Mouse (Mus musculus) C2C12 (cell line): ENCODE results near the gene Rif1. TPM values are rescaled to one million over a fixed set of nuclear protein-coding genes. Genes with fewer than 3 reads are reported as not detected.
"Not testable (repeated sequence)": the region's sequence is repeated elsewhere in the genome, so short reads cannot be mapped to it uniquely, and the experiment has no call there.

Experiments used
- H3K27me3 ChIP-seq: one replicate; pipeline ENCODE4 v1.6.1; 2011; ENCODE audit not compliant: control insufficient read depth, insufficient read depth, insufficient read length
- H3K36me3 ChIP-seq: one replicate; pipeline ENCODE4 v1.6.1; 2011; ENCODE audit not compliant: control insufficient read depth, insufficient read depth
- H3K4me3 ChIP-seq: one replicate; pipeline ENCODE4 v1.5.1; 2011; ENCODE audit warnings: mild to moderate bottlenecking, control low read depth; ENCODE audit not compliant: poor library complexity, insufficient read depth, severe bottlenecking
- H3K79me2 ChIP-seq: one replicate; pipeline ENCODE4 v1.6.1; 2011; ENCODE audit not compliant: control insufficient read depth, insufficient read depth
- H3K79me3 ChIP-seq: one replicate; pipeline ENCODE4 v1.6.1; 2011; ENCODE audit warnings: low read depth, control low read depth
- H3ac ChIP-seq: one replicate; pipeline ENCODE3; 2011; ENCODE audit warnings: low read depth; ENCODE audit not compliant: control insufficient read depth, insufficient read length
- CEBPB ChIP-seq: IDR thresholded peaks from one replicate; pipeline ENCODE4 v1.6.1; 2011; ENCODE audit warnings: low read depth, mild to moderate bottlenecking, control low read depth, moderate library complexity
- CTCF ChIP-seq: IDR thresholded peaks from one replicate; pipeline ENCODE4 v1.5.1; 2011; ENCODE audit not compliant: control insufficient read depth, insufficient read depth, insufficient read length
- FOSL1 ChIP-seq: IDR thresholded peaks from one replicate; pipeline ENCODE4 v1.8.0; 2011; ENCODE audit warnings: mild to moderate bottlenecking, low read length; ENCODE audit not compliant: poor library complexity, insufficient read depth, severe bottlenecking
- MAX ChIP-seq: IDR thresholded peaks from one replicate; pipeline ENCODE4 v1.6.1; 2011; ENCODE audit warnings: mild to moderate bottlenecking, control low read depth
- MYOD1 ChIP-seq: IDR thresholded peaks from one replicate; pipeline ENCODE4 v1.6.1; 2011; ENCODE audit warnings: low read depth; ENCODE audit not compliant: control insufficient read depth, insufficient read length
- MYOG ChIP-seq: IDR thresholded peaks from one replicate; pipeline ENCODE4 v1.6.1; 2011; ENCODE audit not compliant: control insufficient read depth, insufficient read length; ENCODE audit errors: extremely low read depth
- USF1 ChIP-seq: IDR thresholded peaks from one replicate; pipeline ENCODE4 v1.6.1; 2011; ENCODE audit warnings: low read depth, mild to moderate bottlenecking, control low read depth, moderate library complexity
- polyA plus RNA-seq: library from polyadenylated mRNA; unstranded; fragments of >200 nt; fragmentation: generic; extraction: Trizol; gene quantifications from one replicate; pipeline ENCODE4 v1.2.1, GENCODE M21; 2012; ENCODE audit warnings: missing spikeins

Rif1 gene
- polyA plus RNA-seq, 1 experiment, result 2.9 TPM

DNA sequence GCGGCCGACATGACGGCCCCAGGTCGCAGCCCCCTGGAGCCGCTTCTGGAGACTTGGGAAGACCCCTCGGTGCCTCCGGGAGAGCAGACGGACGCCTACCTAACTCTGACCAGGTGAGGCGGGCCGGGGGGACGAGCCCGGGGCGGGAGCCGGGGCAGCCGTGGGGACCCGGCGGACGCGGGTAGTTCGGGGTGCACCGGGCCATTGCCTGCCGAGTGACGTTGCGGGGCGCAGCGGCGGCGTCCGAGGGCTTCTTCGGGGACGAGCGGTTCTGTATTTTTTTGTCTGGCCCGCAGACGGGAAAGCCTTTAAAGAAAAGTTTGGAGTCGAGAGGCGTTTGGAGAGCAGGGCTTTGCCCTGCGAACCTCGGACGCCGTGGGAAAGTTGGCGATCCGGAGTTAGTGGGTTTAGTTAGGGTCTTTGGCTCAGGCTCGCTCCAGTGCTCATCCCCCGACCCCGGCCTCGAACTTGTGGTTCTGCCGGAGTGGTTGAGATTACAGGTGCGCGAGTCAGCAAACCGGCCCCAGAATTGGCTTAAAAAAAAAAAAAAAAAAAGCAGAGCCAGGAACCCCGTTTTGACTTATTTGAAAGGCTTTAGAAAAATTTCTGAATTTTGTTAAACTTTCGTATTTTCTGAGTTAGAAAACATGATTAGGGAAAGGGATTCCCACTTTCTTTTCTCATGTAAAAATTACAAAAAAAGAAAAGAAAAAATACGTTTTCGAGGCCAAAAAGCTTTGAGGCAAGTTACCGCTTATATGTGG lies 691 bp downstream of the Rif1 start:
- H3K79me2 ChIP-seq, result peaks cover 56% of the 10 kb centered on the region
- H3K27me3 ChIP-seq, result no peaks in the 10 kb centered on the region
- H3ac ChIP-seq, result peak overlapping the region; percentile 89
- peaks cover 43% of the 10 kb centered on the region for H3K79me3 ChIP-seq
- no peak for TF ChIP-seq CEBPB
- no peak for TF ChIP-seq CTCF
- TF ChIP-seq MYOG, result no peak
- no peak for TF ChIP-seq USF1
- TF ChIP-seq FOSL1, result no peak
- no peak for TF ChIP-seq MYOD1
- no peak for TF ChIP-seq MAX
- H3K4me3 ChIP-seq, result peak overlapping the region; percentile 90
- peaks cover 36% of the 10 kb centered on the region for H3K36me3 ChIP-seq

GRCm38 (mm10) chr2:52078666-52079065 lies 6.0 kb downstream of the Rif1 start:
- Histone ChIP-seq H3ac (no peak overlapping the region), H3K27me3 (no peaks in the 10 kb centered on the region), H3K36me3 (peaks cover 81% of the 10 kb centered on the region), H3K79me3 (peaks cover 55% of the 10 kb centered on the region), H3K4me3 (no peak overlapping the region), H3K79me2 (peaks cover 82% of the 10 kb centered on the region)
- TF ChIP-seq CTCF (no peak), MYOD1 (no peak), FOSL1 (no peak), CEBPB (no peak), MAX (no peak), MYOG (no peak), USF1 (no peak)

- peaks cover 29% of the 10 kb centered on the region for H3K79me2 ChIP-seq
- TF ChIP-seq MYOG, result no peak
- TF ChIP-seq MAX, result no peak
- no peak for TF ChIP-seq MYOD1
- TF ChIP-seq CTCF, result no peak
- TF ChIP-seq CEBPB, result no peak
- TF ChIP-seq FOSL1, result no peak
- no peak for TF ChIP-seq USF1
- peaks cover 10% of the 10 kb centered on the region for H3K79me3 ChIP-seq
- H3K36me3 ChIP-seq, result peaks cover 88% of the 10 kb centered on the region
- no peak overlapping the region for H3ac ChIP-seq
- no peak overlapping the region for H3K4me3 ChIP-seq
- no peaks in the 10 kb centered on the region for H3K27me3 ChIP-seq
Measured at GRCm38 (mm10) chr2:52084013-52084412, 11.4 kb downstream of the Rif1 start.

- Histone ChIP-seq H3K27me3 (no peaks in the 10 kb centered on the region), H3ac (no peak overlapping the region), H3K79me2 (peaks cover 26% of the 10 kb centered on the region), H3K79me3 (peaks cover 6% of the 10 kb centered on the region), H3K4me3 (no peak overlapping the region), H3K36me3 (peaks cover 92% of the 10 kb centered on the region)
- TF ChIP-seq USF1, result no peak
- TF ChIP-seq FOSL1, result no peak
- TF ChIP-seq CEBPB, result no peak
- no peak for TF ChIP-seq MYOD1
- TF ChIP-seq MAX, result no peak
- no peak for TF ChIP-seq MYOG
- no peak for TF ChIP-seq CTCF
Measured at GRCm38 (mm10) chr2:52084571-52084970, 11.9 kb downstream of the Rif1 start.

DNA sequence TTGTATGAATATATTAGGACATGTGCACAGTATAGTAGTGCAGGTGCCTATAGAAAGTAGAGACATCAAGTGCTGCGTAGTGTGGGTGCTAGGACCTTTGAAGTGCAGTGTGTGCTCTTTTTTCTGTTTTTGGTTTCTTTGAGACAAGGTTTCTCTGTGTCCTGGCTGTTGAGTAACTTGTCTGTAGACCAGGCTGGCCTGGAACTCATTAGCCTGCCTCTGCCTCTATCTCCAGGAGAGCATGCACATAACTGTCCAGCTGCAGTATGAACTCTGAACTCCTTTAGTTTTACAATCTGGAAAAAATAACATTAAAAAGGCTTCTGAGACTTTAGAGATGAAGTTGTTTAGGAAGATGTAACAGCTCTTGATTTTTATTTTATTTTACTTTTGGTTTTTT lies 41.5 kb downstream of the Rif1 start:
- Histone ChIP-seq H3K79me2 (peaks cover 7% of the 10 kb centered on the region), H3ac (no peak overlapping the region), H3K4me3 (no peak overlapping the region), H3K79me3 (peaks cover 5% of the 10 kb centered on the region), H3K27me3 (no peaks in the 10 kb centered on the region), H3K36me3 (peaks cover 92% of the 10 kb centered on the region)
- no peak for TF ChIP-seq MAX
- TF ChIP-seq MYOG, result no peak
- TF ChIP-seq CEBPB, result no peak
- no peak for TF ChIP-seq FOSL1
- no peak for TF ChIP-seq CTCF
- no peak for TF ChIP-seq USF1
- no peak for TF ChIP-seq MYOD1

GRCm38 (mm10) chr2:52131370-52131769 lies 58.7 kb downstream of the Rif1 start:
- not testable (repeated sequence) for H3K27me3 ChIP-seq, H3ac ChIP-seq, H3K79me3 ChIP-seq, H3K79me2 ChIP-seq, H3K4me3 ChIP-seq
- peaks cover 16% of the 10 kb centered on the region for H3K36me3 ChIP-seq
